Mouse (Mus musculus) ovary, postnatal 10 days (tissue): ENCODE data around the gene Lamb2.

Experiments
- DNase-seq: peaks from one replicate; pipeline ENCODE4 v3.0.0; 2022; ENCODE audit warnings: low spot score

Lamb2 gene

DNA sequence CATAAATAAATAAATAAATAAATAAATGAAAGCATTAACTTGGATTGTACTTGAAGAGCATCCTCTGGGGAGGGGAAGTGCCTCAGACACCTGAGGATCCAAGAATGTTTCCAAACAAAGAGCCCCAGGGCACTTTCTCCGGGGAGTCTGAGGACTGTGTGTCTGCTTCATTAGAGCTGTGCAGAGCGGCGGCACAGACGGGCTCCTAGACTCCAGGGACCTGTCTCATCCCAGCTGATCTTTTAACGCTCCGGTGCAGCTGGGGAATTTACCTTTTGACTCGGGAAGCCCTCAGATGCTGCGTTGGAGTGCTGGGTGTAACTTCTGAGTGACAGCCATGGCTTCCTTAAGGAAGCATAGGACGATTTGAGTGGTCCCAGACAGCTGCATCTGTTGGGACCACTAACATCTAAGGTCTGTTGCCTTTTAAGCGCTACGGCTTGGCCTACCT lies 18.3 kb upstream of the Lamb2 start, which contains the start of gene Klhdc8b:
Gene Klhdc8b, minus strand, starts transcription at position 401 of the 451 bp plus-strand sequence.
- DNase-seq: no peak

DNA sequence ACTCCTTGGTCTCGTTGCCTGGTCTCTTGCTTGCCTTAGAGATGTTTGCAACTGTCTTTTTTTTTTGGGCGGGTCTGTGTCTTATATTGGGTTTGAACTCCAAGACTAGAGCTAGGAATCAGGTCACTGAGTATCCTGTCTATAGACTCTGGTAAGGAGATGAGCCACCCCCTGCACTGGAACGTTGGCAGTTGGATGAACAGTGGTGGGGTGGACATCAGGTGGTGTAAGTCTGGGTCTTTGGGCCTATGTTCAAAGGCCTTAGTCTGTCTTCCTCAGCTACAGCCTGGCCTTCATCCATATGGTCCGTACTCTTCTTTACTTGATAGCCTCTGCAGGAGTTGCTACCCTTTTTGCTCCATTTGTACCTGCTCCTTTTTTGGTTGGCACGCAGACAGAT lies 17.9 kb upstream of the Lamb2 start:
- no peak for DNase-seq

DNA sequence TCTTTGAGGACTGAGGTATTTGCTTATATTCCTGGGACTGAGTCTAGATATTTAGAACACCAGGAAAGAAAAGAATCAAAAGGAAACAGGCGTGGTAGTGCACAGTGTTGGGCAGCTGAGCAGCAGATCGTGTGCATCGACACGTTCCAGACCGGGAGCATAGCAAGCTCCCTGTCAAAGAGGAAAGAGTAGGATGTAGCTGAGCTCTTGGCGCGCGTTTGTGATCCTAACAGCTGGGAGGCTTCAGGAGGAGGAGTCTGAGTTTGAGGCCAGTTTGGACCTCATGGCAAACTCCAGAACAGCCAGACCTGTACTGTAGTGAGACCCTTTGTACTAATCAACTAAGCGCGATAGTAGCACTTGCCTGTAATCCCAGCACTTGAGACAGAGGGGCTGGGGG lies 17.3 kb upstream of the Lamb2 start:
- no peak for DNase-seq

DNA sequence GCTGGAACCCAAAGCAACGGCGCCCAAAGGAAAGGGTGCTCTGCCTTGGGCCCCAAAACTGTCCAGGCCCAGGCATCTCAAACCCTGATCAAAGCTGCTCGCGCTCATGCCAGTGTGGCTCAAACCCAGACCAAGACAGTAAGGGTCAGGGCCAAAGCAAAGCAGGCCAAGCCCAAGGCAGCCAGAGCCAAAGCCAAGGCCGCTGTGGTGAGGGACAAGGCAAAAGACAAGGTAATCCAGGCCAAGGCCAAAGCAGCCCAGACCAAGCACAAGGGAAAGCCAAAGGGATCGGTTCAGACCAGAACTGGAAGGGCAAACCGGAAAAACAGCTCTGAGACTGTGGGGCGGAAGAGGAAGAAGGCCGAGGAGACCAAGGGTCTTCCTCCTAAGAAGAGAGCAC lies 15.8 kb upstream of the Lamb2 start:
- DNase-seq: no peak

DNA sequence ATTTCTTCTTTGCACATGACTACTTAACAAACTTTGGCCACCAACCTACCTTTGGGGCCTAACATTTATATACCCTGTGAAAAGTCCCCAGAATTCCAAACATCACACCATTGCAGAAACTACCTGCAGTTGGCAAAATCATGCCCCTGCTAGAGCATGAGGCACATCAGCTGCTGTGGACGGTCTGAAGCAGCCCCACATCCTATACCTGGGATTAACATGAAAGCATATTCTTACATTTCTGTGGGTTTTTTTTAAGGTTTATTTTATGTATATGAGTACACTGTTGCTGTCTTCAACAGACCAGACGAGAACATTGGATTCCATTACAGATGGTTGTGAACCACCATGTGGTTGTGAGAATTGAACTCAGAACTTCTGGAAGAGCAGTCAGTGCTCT lies 13.3 kb upstream of the Lamb2 start:
- DNase-seq: no peak

DNA sequence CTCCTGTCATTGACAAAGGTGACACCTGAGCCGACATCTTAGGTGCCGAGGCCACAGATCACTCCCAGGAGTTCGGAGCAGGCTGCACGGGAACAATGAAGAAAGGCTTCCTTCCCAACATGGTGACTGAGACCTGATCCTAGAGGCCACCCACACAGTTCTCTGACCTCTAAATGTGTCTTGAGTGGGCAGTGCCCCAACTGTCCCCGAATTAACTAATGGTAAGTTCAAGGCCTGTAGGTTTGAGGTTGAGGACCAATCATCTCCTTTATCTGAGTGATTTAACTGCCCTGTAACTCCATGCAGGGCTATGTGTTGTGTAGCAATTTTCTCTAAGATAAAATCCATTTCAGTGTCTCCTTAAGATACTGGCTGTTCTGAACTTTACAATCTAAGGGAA lies 10.1 kb upstream of the Lamb2 start:
- no peak for DNase-seq

DNA sequence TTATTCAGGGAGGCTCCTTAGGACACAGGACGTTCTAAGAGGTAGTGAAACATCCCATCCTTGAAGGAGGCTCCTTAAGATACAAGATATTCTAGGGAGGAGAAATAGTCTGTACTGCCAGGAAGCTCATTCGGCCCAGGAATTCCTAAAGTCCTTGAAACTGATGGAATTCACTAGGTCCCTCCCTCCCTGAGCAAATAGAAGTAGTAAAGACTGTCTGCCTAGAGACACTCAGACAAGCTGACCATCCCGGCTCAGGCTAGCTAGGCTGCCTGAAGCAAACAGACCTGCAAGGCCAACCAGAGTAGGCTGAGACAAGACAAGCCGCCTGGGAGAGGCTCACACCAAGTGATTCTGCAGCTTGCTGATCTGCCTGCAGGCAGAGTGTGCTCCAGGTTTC lies 9.7 kb upstream of the Lamb2 start:
- no peak for DNase-seq

DNA sequence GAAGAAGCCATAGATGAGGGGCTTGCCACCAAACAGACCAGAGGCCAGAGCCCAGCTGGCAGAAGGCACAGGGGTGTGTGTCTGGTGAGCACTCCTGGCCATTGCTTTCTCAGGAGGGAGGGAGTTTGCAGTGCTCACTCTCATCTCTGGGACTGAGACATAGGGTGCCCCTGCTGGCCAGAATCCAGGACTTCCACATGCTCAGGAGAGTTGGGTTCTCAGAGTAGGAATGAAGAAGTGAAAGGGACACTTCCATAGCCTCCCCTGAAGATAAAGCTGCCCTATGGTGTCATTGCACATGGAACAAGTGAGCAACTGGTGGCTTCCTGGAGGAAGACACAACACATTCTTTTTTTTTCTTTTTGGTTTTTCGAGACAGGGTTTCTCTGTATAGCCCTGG lies 5.0 kb upstream of the Lamb2 start:
- DNase-seq: no peak

DNA sequence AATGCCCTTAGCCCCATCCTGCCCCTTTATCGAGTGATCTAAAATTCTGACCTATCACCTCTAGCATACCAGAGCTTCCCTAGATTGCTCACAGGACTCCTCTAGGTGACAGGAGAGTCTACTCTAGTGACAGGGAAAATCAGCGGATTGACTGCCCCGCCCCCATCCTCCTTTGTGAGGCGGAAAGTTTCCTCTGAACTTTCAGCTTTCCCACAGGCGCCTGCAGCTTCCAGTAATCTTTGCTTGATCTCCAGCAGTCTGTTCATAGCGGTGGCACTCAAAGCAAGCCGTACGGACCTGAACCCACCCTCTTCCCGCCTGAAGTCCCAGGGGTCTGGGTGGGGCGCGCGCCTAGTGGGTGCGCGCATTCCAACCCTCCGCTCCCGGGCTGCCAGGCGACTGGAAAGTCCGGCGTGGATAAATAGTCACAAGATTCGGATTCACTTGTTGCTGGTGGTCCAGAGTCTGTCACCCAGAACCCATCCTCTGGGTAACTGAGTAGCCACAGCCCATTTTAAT lies 839 bp upstream of the Lamb2 start:
- DNase-seq: peak; percentile 78

DNA sequence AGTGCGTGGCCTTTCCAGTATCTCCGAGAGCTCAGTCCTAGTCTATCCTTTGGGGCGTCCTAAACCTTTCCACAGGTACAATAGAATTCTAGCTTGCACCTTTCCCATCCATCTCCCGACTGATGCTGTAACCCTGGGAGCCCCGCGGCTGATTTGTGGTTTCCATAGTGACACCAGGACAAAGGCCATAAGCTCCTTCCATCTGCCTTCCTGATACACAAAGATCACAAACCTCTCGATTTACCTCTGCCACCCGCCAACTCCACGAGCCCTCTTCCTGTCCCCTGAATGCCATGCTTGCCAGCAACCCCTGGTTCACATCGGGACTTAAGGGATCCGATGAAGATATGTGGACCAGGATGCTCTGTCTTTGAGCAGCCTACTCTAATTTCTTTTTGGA lies 295 bp upstream of the Lamb2 start:
- no peak for DNase-seq

DNA sequence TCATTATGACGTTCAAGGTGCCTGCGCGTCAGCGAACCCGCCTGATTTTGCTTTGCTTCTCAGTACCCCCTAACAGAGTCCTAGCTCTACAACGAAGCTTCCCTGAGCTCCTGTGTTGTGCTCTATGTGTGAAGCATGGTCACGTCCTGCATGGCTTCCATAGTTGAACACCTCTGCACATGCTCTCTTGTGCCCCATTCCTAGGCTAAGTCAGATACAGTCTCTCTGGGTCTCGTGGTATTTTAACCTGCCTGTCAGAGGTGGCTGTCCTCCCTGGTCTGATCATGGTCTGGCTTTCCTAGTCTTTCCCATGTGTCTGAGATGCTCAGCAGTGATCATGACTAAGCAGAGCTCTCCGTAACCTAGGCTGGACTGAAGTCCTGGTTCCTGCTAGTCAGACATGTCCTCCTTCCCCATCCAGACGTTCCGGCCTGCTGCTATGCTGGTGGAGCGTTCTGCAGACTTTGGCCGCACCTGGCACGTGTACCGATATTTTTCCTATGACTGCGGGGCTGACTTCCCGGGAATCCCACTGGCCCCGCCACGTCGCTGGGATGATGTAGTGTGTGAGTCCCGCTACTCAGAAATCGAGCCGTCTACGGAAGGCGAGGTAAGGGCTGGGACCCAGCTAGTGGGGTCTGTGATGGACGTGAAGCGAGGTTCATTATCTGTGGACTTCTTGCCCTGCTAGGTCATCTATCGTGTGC lies 1.4 kb downstream of the Lamb2 start:
- DNase-seq: no peak

DNA sequence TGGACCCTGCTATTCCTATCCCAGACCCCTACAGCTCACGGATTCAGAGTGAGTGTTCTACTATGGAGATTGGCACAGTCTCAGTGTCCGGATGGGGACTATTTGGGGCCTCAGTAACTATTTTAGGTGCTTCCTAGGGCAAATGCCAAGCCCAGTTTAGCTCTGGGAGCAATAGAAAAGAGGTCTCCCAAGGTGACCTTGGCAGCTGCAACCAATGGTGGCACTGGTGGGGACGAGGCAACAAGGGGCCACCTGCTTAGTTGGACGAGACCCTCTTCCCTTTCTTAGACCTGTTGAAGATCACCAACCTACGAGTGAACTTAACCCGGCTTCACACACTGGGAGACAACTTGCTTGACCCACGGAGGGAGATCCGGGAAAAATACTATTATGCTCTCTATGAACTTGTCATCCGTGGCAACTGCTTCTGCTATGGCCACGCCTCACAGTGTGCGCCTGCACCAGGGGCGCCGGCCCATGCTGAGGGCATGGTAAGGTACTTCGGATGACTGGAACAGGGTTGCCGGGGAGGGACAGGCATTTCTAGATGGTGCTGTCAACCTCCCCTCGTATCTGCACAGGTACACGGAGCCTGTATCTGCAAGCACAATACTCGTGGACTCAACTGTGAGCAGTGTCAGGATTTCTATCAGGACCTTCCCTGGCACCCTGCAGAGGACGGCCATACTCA lies 2.1 kb downstream of the Lamb2 start:
- no peak for DNase-seq

DNA sequence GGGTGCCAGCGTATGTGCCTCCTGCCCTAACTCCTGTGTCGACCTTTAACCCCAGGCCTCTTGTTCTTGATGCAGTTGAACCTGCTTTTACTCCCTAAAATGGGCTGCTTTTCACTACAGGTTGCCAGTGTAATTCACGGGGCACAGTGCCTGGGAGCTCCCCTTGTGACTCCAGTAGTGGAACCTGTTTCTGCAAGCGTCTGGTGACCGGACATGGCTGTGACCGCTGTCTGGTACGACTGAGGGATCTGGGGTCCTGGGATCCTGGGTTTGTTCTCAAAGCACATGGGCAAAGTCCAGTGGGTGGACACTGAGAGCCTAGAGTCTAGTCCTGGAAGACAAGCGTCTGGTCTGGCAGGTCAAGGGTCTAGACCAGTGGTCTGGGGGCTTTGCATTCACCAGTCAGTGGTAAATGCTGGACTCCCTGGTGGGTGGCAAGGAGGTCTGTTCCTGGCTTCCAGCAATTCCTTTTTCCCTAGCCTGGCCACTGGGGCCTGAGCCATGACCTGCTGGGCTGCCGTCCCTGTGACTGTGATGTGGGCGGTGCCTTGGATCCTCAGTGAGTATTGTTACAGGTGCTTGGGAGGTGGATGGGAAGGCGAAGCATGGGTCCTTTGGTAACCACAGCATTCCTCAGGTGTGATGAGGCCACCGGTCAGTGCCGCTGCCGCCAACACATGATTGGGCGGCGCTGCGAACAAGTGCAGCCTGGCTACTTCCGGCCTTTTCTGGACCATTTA lies 3.7 kb downstream of the Lamb2 start:
- DNase-seq: no peak

DNA sequence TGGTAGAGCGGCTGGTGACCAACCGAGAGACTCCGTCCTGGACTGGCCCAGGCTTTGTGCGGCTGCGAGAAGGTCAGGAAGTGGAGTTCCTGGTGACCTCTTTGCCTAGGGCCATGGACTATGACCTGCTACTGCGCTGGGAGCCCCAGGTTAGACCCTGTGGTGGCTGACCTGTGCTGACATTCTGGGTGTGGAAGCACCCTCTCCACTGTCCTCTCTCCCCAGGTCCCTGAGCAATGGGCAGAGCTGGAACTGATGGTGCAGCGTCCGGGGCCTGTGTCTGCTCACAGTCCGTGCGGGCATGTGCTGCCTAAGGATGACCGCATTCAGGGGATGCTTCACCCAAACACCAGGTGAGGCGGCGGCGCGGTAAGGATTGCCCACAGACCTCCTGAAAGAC lies 4.5 kb downstream of the Lamb2 start:
- no peak for DNase-seq

DNA sequence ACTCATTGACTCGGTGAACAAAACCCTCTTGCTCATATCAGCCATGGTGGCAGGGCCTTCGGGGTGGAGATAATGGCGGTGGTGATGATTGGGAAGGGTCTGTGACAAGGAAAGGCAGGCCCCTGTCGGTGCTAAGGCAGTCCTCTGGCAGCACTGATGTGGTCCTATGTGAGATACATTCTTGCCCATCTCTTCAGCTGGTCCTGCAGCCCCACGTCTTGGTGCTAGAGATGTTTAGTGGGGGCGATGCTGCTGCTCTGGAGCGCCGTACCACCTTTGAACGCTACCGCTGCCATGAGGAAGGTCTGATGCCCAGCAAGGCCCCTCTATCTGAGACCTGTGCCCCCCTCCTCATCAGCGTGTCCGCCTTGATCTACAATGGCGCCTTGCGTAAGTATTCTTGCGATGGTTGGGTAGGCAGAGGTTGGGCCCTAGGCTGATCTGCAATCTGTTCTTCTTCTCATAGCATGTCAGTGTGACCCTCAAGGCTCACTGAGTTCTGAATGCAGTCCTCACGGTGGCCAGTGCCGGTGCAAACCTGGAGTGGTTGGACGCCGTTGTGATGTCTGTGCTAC lies 5.9 kb downstream of the Lamb2 start:
- DNase-seq: no peak

DNA sequence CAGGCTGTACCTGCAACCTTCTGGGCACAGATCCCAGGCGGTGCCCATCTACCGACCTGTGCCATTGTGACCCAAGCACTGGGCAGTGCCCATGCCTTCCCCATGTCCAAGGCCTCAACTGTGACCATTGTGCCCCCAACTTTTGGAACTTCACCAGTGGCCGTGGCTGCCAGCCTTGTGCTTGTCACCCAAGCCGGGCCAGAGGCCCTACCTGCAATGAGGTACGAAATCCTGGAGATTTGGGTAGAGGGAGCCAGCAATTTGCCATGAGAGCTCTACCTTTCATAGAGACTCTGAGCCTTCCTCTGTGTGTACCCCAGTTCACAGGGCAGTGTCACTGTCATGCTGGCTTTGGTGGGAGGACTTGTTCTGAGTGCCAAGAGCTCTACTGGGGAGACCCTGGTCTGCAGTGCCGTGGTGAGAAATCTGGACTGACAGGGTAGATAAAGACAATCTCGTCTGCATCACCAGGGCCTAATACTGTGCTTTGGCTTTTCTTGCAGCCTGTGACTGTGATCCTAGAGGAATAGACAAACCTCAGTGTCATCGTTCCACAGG lies 7.5 kb downstream of the Lamb2 start:
- DNase-seq: no peak

DNA sequence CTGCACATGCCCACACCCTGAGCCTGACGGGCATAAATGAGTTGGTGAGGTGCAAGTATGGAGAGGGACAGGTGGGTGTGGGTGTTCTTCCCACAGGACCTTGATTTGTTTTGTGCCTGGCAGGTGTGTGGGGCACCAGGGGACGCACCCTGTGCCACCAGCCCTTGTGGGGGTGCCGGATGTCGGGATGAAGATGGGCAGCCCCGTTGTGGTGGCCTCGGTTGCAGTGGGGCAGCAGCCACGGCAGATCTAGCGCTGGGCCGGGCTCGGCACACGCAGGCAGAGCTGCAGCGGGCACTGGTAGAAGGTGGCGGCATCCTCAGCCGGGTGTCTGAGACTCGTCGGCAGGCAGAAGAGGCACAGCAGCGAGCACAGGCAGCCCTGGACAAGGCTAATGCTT lies 8.9 kb downstream of the Lamb2 start:
- no peak for DNase-seq

DNA sequence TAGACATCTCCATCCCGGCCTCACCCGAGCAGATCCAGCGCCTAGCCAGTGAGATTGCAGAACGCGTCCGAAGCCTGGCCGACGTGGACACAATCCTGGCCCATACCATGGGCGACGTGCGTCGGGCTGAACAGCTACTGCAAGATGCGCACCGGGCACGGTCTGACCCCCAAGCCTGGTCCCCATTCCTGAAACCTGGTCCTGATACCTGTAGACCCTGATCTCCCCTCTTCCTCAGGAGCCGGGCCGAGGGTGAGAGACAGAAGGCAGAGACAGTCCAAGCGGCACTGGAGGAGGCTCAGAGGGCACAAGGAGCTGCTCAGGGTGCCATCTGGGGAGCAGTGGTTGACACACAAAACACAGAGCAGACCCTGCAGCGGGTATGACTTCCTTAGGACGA lies 9.7 kb downstream of the Lamb2 start:
- DNase-seq: no peak

DNA sequence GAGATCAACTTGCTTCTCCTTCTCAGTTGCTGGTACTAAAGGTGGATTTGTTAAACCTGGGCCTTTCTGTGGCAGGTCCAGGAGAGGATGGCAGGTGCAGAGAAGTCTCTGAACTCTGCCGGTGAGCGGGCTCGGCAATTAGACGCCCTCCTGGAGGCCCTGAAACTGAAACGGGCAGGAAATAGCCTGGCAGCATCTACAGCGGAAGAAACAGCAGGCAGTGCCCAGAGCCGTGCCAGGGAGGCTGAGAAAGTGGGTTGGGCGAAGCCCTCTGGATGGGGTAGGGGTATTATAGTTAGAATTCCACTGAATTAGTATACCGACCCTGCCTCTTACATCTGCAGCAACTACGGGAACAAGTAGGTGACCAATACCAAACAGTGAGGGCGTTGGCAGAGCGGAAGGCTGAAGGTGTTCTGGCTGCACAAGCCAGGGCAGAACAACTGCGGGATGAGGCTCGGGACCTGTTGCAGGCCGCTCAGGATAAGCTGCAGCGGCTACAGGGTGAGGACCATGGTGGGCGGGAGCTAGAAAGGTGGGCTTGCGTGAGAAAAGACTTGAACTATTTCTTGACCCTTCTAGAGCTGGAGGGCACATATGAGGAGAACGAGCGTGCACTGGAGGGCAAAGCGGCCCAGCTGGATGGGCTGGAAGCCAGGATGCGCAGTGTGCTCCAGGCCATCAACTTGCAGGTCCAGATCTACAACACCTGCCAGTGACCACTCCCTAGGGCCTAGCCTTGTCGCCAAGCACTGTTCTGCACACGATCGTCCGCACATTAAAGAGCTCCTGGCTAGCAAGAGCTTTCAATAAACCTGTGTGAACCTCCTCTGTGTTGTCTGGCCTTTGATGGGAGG lies 10.4 kb downstream of the Lamb2 start:
- no peak for DNase-seq

DNA sequence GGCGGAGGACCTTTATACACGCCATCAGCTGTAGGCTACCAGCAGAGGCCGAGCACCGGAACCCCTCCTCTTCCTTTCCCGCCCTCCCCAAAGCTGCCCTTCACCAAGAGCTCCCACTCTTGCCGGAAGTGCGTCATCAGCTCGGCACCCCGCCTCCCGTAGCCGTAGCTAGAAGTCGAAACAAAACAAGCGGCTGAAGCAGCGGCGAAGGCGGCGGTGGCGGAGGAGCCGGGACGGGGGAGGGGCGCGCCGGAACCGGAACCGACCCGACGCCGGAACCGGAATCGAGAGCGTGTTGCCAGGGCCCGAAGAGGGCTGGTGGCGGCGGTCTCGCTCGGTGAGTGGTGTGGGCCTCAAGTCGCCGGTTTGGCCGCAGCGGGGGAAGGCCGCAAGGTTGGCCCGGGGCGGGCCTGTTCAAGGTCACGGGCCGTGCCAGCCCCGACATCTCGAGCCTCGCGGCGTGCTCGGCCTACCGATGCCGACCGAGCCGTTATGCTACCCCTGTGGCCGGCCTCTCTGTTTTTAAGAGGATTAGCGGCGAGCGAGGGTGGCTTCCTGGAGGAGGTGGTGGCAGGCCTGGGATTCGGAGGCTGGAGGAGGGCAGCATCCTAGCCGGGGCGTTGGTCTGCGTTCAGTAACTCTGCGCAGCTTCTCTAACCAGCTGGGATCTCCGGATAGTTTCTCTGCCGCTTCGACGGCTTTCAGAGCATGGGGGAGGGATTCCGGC lies 11.2 kb downstream of the Lamb2 start, which contains the start of gene Usp19:
Gene Usp19, plus strand, starts transcription at position 44 of the 727 bp plus-strand sequence.
- DNase-seq: peak; percentile 73

DNA sequence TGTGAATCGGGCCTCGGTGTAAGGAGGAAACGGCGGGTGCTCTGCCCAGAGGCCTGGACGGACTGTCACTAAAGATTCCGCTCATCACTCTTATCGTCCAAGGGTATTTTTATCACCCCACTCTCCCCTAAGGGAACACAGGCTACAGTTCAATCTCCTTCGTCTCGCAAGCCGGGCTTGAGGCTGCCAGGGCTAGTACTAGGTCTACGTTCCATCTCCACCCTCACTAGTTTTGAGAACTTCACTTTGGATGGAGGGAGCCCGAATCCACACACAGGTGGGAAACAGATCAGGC lies 11.7 kb downstream of the Lamb2 start:
- no peak for DNase-seq
